Mouse (Mus musculus) liver, embryonic 18 days (tissue): Measurements from ENCODE around the gene Fdxr. TPM values are rescaled to one million over a fixed set of nuclear protein-coding genes. Genes with fewer than 3 reads are reported as not detected.

ENCODE experiments used
- polyA plus RNA-seq: library from polyadenylated mRNA; depleted of rRNA; stranded (reverse); fragments of >200 nt; gene quantifications from 2 replicates; pipeline ENCODE4 v1.2.3, GENCODE M21; 2012; rRNA removed

Fdxr gene
- 14.1 and 14.7 TPM in 2 replicates for polyA plus RNA-seq

DNA sequence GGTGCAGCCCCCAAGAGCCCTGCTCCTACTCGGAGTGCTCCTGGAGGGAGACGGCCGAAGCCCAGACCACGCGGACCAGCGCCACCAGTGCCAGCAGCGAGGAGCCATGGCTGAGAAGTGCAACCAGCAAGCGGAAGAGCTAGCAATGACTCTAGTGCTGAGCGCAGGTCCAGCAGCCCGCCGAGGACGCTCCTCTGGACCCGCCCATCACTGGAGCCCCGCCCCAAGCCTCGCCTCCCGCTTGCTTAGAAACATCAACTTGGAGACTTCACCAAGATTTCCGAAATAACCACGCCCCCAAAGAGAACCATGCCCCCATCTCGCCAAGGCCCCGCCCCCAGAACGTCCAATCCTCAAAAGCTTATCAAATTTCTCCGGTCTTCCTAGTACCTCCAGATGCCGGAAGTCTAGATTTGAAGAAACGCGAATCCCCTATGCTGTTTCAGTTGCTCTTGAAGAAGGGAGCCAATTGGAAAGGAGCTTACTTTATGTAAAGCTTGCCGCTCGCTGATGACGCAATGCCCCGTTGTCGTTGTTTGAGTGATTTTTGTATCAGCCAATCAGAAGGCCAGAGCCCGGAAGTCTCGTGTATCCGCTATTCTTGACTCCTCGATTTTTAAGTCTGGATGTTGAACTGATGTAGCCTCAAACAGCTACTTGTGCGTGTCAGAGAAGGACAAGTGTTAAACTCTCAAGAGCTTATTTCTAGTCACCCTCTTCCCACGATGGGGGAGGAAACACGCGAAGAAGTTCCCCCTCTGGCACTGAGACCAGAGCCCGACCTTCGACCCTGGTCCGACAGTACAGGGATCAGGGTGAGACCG is at the start of gene Fdxr:
Fdxr (minus strand) TSS at position 271 of the 824 bp plus-strand sequence.

DNA sequence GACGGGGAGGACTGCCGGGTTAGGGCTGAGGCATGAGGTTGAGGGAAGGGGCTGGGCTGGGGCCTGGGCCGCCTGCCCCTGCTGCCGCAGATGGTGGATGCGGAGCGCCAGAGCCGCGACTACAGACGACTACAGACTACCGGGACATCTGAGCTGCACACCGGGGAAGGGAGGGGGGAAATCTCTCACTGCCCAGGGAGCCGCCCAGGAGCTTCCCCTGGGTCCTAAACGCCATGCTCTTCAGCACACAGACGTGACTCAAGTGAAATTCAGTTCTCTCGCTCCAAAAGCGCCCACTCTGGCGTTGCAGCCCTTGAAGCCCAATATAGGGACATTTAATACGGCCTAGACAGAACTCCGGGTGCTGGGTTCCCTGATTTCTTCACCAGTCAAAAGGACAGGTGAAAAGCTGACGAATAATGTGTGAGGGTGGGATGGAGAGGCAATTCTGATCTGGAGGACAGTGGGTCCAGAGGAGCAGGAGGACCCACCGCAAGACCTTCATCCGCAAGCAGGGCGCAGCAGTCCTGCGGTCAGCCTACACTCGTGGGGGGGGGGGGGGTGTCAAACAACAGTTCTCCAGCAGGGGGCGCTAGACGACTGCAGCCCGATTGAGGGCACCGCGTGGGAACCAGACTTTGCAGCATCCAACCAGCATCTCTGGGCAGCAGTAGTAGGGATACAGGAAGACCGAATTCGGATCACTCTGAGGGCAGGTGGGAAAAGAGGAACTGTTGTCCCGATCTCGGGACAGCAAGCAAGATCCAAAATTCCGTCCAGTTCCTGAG is 45.2 kb upstream of the Fdxr start, which contains the start of gene Ush1g:
Ush1g (minus strand) TSS at position 136 of the 788 bp plus-strand sequence.

DNA sequence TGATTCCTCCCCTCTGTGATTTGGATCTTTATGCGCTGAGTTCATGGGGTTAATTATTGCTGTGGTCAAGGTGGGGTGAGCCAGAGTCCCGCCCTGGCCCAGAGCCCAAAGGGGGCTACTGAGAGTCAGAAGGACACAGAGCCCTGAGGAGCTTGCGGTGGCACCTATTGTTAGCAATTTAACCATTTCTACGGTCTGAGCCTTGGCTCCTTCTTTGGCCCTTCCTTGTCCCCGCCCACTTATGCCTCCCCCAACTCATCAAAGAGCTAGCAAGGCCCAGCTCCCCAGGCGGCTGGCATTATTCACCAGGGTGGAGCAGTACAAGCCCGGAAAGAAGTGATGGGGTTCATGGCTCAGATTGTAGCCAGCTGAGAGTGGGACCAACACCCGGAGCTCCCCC is 30.0 kb upstream of the Fdxr start, which contains the start of gene Otop2:
Otop2 (plus strand) TSS at position 301 of the 400 bp plus-strand sequence.

DNA sequence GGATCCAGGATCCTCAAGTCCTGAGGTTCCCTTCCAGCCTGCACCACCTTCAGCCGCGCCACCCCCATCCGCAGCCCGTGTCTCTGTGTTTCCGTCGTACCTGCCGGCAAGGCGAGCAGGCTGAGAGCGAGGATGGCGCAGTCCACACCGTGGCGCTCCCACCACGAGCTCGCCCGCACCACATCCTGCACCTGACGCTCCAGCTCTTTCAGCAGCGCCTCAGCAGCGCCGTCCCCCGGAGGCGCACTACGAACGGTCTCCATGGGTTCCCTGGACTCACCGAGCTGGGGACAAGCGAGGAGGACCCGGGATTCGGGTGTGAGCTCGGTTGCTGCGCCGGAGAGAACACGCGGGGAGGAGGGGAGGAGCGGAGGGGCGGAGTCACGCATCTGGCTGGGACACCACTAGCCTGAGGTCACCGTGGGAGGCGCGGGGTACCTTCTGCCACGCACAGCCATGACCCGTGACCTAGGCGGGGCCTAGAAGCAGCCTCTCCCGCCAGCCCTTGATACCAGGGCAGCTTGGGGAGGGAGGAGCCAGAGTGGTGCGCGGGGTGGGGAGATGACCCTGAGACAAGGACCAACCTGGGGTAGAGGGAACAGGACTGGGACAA is 20.5 kb upstream of the Fdxr start, which contains the start of gene Fads6:
Fads6 (minus strand) TSS at position 450 of the 613 bp plus-strand sequence.

DNA sequence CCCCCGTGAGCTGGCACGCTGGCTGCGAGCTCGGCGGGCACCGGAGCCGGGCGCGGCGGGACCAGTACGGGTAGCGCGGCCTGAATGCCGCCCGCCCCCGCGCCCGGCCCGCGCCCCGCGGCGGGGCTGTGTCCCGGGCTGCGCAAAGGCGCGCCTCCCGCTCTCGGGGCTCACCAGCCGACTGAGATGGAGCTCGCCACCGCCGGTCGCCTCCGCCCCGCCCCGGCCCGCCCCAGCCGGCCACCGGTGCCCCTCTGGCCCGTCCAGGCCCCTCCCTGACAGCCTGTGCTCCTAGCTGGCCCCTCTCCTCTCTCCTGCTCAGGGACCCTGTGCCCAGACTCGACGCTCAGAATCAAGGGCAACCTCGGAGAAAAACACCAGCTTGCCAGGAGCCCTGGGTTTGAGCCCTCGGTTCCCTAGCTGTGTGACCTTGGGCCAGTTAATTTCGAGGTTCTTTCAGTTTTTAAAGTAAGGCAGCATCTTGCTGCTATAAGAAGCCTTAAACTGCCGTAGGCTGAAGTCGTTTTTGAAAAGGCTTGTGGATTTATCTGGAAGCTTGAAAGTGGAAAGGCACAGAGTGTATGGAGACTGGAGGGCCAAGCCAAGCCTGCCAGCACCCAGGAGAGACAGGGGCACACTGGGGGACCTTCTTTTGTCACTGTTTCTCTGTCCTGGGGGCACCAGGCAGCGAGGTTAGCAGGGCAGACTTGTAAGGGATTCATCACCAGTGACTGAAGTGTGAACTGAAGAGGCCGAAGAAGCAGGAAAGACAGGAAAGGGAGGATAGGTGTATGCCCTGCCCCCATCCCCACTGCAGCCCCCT is 9.6 kb downstream of the Fdxr start, which contains the start of gene Grin2c:
Grin2c (minus strand) TSS at position 183 of the 823 bp plus-strand sequence.

Other genes starting within 250 kb of the Fdxr start
- gene Cd300ld5, start 239.3 kb downstream of the Fdxr start, polyA plus RNA-seq = 0.29 and 0.49 TPM in 2 replicates
- gene Cd300ld3, start 228.6 kb downstream of the Fdxr start, polyA plus RNA-seq = 1.1 and 1.3 TPM in 2 replicates
- 1.1 and 1.2 TPM in 2 replicates for gene Cd300e, start 214.9 kb downstream of the Fdxr start, polyA plus RNA-seq
- gene Rab37, start 185.6 kb downstream of the Fdxr start, polyA plus RNA-seq = 2.2 and 2.3 TPM in 2 replicates
- 13.1 and 17.7 TPM in 2 replicates for gene Cd300lf, start 143.1 kb downstream of the Fdxr start, polyA plus RNA-seq
- gene Slc9a3r1, start 113.7 kb downstream of the Fdxr start, polyA plus RNA-seq = 53.4 and 55.4 TPM in 2 replicates
- 1.8 and 2.1 TPM in 2 replicates for gene Tmem104, start 89.6 kb downstream of the Fdxr start, polyA plus RNA-seq
- 12.4 and 14.7 TPM in 2 replicates for gene Nat9, start 89.2 kb downstream of the Fdxr start, polyA plus RNA-seq
- 0.14 and 0.21 TPM in 2 replicates for gene Grin2c, start 9.8 kb downstream of the Fdxr start, polyA plus RNA-seq
- 14.5 and 16.9 TPM in 2 replicates for gene Fads6, start 20.6 kb upstream of the Fdxr start, polyA plus RNA-seq
- gene Otop2, start 30.1 kb upstream of the Fdxr start, polyA plus RNA-seq = 0.05 and 0.07 TPM in 2 replicates
- 0.10 and 0.12 TPM in 2 replicates for gene Ush1g, start 45.0 kb upstream of the Fdxr start, polyA plus RNA-seq
- gene Otop3, start 57.7 kb upstream of the Fdxr start, polyA plus RNA-seq = not detected in 2 replicates
- gene Hid1, start 90.7 kb upstream of the Fdxr start, polyA plus RNA-seq = 1.3 TPM in 2 replicates
- gene Cdr2l, start 104.9 kb upstream of the Fdxr start, polyA plus RNA-seq = 2.1 and 2.4 TPM in 2 replicates
- 36.1 and 39.1 TPM in 2 replicates for gene Mrpl58, start 126.7 kb upstream of the Fdxr start, polyA plus RNA-seq
- gene Atp5h, start 142.9 kb upstream of the Fdxr start, polyA plus RNA-seq = 331 and 347 TPM in 2 replicates
- 8.1 and 9.0 TPM in 2 replicates for gene Kctd2, start 143.1 kb upstream of the Fdxr start, polyA plus RNA-seq
- 0.61 and 0.77 TPM in 2 replicates for gene Trim80, start 163.5 kb upstream of the Fdxr start, polyA plus RNA-seq
- 2.1 TPM in 2 replicates for gene Slc16a5, start 185.4 kb upstream of the Fdxr start, polyA plus RNA-seq
- gene Armc7, start 198.6 kb upstream of the Fdxr start, polyA plus RNA-seq = 2.9 and 3.0 TPM in 2 replicates
- 24.7 and 29.0 TPM in 2 replicates for gene Nt5c, start 214.8 kb upstream of the Fdxr start, polyA plus RNA-seq
- 89.7 and 90.7 TPM in 2 replicates for gene Jpt1, start 237.3 kb upstream of the Fdxr start, polyA plus RNA-seq